Mouse (Mus musculus): ENCODE measurements around the gene Hs2st1. TPM values are rescaled to one million over a fixed set of nuclear protein-coding genes. Genes with fewer than 3 reads are reported as not detected.
A peak's percentile ranks its signal among the peaks of the same experiment; 100 is the strongest.

The Hs2st1 gene
- polyA plus RNA-seq (2014; fragmentation: Nextera tagmentation; extraction: Ambion mirVana), result 13.7 and 16.9 TPM in 2 replicates

DNA sequence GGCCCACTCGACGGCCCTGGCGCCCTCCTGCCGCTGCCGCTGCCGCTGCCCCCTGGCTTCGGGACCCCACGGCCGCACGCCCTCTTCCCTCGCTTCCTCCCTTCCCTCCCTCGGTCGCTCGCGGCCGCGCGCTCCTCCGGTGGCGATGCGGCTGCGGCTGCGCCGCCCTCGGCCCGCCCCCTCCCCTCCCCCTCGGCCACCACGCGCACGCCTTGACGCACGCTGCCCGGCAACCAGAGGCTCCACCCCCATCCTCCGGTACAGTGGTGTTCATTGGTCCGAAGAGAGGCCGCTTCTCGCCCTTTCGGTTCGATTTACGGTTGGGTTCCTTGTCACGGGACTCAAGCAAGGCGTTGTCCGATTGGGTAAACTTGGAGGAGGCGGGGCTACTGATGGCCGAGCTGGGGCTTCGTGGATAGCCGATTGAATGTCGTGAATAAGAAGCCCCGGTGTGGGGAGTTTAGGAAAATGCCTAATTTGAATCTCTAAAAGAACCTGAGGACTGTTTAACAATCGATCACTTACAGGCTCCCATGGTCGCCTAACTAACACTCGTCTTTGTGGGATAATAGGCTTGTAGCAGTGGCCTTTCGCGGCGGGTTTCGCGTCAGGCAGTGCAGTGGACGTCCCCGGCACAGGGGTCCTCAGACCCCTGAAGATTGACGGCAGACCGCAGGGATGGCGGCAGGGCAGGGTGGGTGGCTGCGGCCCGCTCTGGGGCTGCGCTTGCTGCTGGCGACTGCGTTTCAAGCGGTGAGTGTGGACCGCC lies at the start of gene Hs2st1, which contains the start of gene Selenof:
Hs2st1 (minus strand) TSS at position 135 of the 769 bp plus-strand sequence.
Selenof (plus strand) TSS at position 258 of the 769 bp plus-strand sequence.
- peak; percentile 98 for ATAC-seq (ENCODE audit: low FRiP score, low TSS enrichment)
- under 1% methylated on average over 51 of the region's 69 CpGs for WGBS
- Histone ChIP-seq H3K27me3 (ENCODE audit: control insufficient read depth, insufficient read depth, low read length) (no peaks in the 10 kb centered on the region), H3K4me1 (ENCODE audit: control insufficient read depth, insufficient read depth, low read length) (peaks cover 19% of the 10 kb centered on the region), H3K4me2 (replicated peaks; ENCODE audit: low read depth, low read length) (peak within 1 kb of the TSS; percentile 93), H3K9ac (ENCODE audit: low read depth, low read length) (peak within 1 kb of the TSS; percentile 91), H3K27ac (ENCODE audit: low read depth, low read length) (peak within 1 kb of the TSS; percentile 79), H3K4me3 (ENCODE audit: low read length) (peak within 1 kb of the TSS; percentile 79), H3K36me3 (ENCODE audit: control insufficient read depth, insufficient read depth, low read length) (peaks cover 23% of the 10 kb centered on the region; the same call in 1 of the 2 replicates), H3K9me3 (ENCODE audit: control insufficient read depth, low read length) (no peaks in the 10 kb centered on the region)

DNA sequence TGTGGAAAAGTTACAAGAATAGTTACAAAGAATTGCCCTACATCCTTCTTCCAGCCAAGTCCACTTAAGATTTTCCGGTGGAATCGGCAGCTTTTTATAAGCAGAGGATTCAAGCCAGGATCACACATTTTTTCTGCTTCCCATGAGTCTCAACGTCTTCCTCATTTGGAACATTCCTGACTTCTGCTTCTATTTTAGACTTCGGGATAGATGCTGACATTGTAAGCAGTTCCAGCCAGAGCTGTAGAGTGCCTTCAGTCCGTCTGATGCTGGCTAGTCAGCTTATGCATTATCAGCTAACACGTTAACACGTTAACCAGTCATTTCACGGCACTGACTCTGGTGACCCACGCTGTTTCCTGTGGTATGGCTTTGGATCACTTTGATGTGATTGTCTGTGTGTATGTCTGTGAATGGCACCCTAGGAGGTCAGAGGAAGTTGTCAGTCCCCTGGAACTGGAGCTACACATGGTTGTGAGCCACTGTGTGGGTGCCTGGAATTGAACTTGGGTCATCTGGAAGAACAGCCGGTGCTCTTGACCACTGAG lies 47.7 kb upstream of the Hs2st1 start:
- H3K9ac ChIP-seq (ENCODE audit: low read depth, low read length), result no peak overlapping the region
- no peak overlapping the region for H3K4me3 ChIP-seq (ENCODE audit: low read length)
- peaks cover 9% of the 10 kb centered on the region; the same call in 1 of the 2 replicates for H3K4me1 ChIP-seq (ENCODE audit: control insufficient read depth, insufficient read depth, low read length)
- 82% methylated on average over 10 of the region's 10 CpGs for WGBS
- H3K4me2 ChIP-seq (replicated peaks; ENCODE audit: low read depth, low read length), result no peak overlapping the region
- H3K9me3 ChIP-seq (ENCODE audit: control insufficient read depth, low read length), result peaks cover 6% of the 10 kb centered on the region
- H3K27me3 ChIP-seq (ENCODE audit: control insufficient read depth, insufficient read depth, low read length), result no peaks in the 10 kb centered on the region
- no peaks in the 10 kb centered on the region for H3K36me3 ChIP-seq (ENCODE audit: control insufficient read depth, insufficient read depth, low read length)
- no peak for ATAC-seq (ENCODE audit: low FRiP score, low TSS enrichment)
- H3K27ac ChIP-seq (ENCODE audit: low read depth, low read length), result no peak overlapping the region

DNA sequence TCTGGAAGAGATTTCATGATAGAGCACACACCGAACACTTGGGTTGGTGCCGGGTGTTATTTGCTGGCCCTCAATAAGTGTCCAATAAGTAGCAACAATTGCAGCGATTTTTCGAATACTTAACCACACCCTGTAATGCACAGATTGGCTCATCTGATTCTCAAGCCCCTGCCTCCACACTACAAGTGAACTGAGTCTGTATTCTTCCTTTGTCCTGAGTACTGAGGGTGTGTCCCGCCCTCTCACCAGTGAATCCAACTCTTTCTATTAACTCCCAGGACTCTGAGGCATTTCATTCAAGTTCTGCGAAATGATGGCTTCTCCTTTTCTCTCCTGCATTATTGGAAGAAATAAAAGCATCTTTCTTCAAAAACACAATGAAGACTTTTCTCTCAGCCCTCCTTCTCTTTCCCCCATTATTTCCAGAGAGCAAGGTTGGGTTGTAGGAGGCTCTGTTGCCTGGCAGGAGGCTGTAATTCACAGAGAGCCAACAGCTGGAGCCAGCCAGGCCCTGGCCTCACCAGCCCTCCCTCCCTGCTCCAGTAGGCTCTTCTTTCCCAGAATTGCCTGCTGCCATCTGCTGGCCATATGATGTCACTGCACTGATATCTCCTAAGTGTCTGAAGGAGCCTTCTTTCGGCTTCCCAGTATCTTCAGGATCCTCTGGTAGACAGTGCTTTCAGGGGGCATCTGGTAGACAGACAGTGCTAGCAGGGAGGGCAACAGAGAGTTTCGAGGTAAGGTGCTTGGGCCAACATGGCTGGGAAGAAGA lies 46.9 kb upstream of the Hs2st1 start:
- peak; percentile 88 for ATAC-seq (ENCODE audit: low FRiP score, low TSS enrichment)
- Histone ChIP-seq H3K4me1 (ENCODE audit: control insufficient read depth, insufficient read depth, low read length) (peaks cover 9% of the 10 kb centered on the region; the same call in 1 of the 2 replicates), H3K27me3 (ENCODE audit: control insufficient read depth, insufficient read depth, low read length) (no peaks in the 10 kb centered on the region), H3K4me2 (replicated peaks; ENCODE audit: low read depth, low read length) (no peak overlapping the region), H3K27ac (ENCODE audit: low read depth, low read length) (no peak overlapping the region), H3K9ac (ENCODE audit: low read depth, low read length) (no peak overlapping the region), H3K36me3 (ENCODE audit: control insufficient read depth, insufficient read depth, low read length) (no peaks in the 10 kb centered on the region), H3K9me3 (ENCODE audit: control insufficient read depth, low read length) (peaks cover 4% of the 10 kb centered on the region), H3K4me3 (ENCODE audit: low read length) (no peak overlapping the region)
- WGBS, result 68% methylated on average over 8 of the region's 8 CpGs

DNA sequence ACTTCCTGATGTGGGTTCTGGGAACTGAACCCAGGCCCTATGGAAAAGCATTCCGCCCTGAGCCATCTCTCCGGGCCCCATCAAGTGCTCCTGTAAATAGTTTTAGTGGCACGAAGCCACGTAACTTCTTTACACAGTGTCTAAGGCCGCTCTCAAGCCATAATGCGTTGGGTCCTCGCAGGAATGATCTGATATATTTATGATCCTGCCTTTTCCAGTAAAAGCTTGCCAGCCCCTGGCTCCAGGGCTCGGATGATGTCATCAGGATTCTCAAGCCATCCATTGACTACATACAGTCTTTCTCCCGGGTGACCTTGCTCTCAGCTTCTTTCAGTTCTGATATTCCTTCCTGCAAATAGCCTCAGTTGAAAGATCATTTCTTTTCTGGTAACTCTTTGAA lies 45.5 kb upstream of the Hs2st1 start:
- 58% methylated on average over 9 of the region's 9 CpGs for WGBS
- Histone ChIP-seq H3K27me3 (ENCODE audit: control insufficient read depth, insufficient read depth, low read length) (no peaks in the 10 kb centered on the region), H3K9me3 (ENCODE audit: control insufficient read depth, low read length) (peaks cover 4% of the 10 kb centered on the region), H3K4me2 (replicated peaks; ENCODE audit: low read depth, low read length) (no peak overlapping the region), H3K36me3 (ENCODE audit: control insufficient read depth, insufficient read depth, low read length) (no peaks in the 10 kb centered on the region), H3K9ac (ENCODE audit: low read depth, low read length) (no peak overlapping the region), H3K4me1 (ENCODE audit: control insufficient read depth, insufficient read depth, low read length) (peaks cover 16% of the 10 kb centered on the region; the same call in 1 of the 2 replicates), H3K4me3 (ENCODE audit: low read length) (no peak overlapping the region), H3K27ac (ENCODE audit: low read depth, low read length) (no peak overlapping the region)
- peak; percentile 14; the same call in 1 of the 2 replicates for ATAC-seq (ENCODE audit: low FRiP score, low TSS enrichment)

DNA sequence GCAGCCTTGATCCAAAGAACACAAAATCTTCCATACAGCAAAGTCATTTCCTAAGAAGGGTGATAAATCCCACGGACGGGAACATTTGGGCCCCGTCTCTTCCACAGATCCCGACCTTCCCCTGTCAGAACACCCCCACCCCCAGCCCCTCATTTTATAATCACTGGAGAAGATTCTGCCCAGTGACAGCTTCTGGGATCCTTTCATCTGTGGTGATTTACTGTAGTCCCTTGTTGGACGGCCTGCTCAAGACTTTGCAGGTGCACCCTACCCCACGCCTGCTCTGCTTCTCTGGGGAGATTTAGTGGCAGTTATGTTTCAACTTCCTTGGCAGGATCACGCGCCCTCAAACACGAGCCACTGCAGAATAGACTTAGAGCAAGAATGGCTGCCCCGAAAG lies 44.7 kb upstream of the Hs2st1 start:
- 21% methylated on average over 10 of the region's 10 CpGs for WGBS
- H3K9me3 ChIP-seq (ENCODE audit: control insufficient read depth, low read length), result peaks cover 4% of the 10 kb centered on the region
- ATAC-seq (ENCODE audit: low FRiP score, low TSS enrichment), result peak; percentile 73
- H3K4me2 ChIP-seq (replicated peaks; ENCODE audit: low read depth, low read length), result no peak overlapping the region
- no peak overlapping the region for H3K9ac ChIP-seq (ENCODE audit: low read depth, low read length)
- peaks cover 16% of the 10 kb centered on the region; the same call in 1 of the 2 replicates for H3K4me1 ChIP-seq (ENCODE audit: control insufficient read depth, insufficient read depth, low read length)
- no peaks in the 10 kb centered on the region for H3K36me3 ChIP-seq (ENCODE audit: control insufficient read depth, insufficient read depth, low read length)
- no peak overlapping the region for H3K27ac ChIP-seq (ENCODE audit: low read depth, low read length)
- no peak overlapping the region for H3K4me3 ChIP-seq (ENCODE audit: low read length)
- no peaks in the 10 kb centered on the region for H3K27me3 ChIP-seq (ENCODE audit: control insufficient read depth, insufficient read depth, low read length)

DNA sequence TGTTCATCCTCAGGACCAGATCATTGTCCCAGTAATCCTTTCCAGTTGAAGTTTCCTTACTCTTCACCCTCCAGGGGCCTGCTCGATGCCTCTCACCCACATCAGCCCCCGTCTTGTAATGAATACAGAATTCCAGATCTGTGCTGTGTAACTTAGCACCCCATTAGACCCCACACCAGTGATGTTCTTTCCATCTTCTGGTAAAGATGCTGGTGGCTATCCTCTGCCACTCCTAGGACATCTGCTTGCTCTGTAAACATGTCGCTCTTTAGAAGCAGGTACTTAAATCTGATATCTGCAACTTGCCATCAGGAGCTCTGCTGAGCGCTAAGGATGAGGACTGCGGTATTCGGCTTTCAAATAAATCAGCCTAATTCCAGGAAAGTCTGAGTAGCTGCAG lies 44.3 kb upstream of the Hs2st1 start:
- H3K4me1 ChIP-seq (ENCODE audit: control insufficient read depth, insufficient read depth, low read length), result peaks cover 16% of the 10 kb centered on the region; the same call in 1 of the 2 replicates
- H3K27ac ChIP-seq (ENCODE audit: low read depth, low read length), result peak overlapping the region; percentile 51; the same call in 1 of the 2 replicates
- no peaks in the 10 kb centered on the region for H3K27me3 ChIP-seq (ENCODE audit: control insufficient read depth, insufficient read depth, low read length)
- 0 out of 2 replicates have a peak overlapping the region, but pooled peaks have one; percentile 8 for H3K4me2 ChIP-seq (replicated peaks; ENCODE audit: low read depth, low read length)
- H3K9me3 ChIP-seq (ENCODE audit: control insufficient read depth, low read length), result peaks cover 4% of the 10 kb centered on the region
- no peak overlapping the region for H3K9ac ChIP-seq (ENCODE audit: low read depth, low read length)
- peak; percentile 63 for ATAC-seq (ENCODE audit: low FRiP score, low TSS enrichment)
- WGBS, result 14% methylated on average over 6 of the region's 6 CpGs
- no peaks in the 10 kb centered on the region for H3K36me3 ChIP-seq (ENCODE audit: control insufficient read depth, insufficient read depth, low read length)
- no peak overlapping the region for H3K4me3 ChIP-seq (ENCODE audit: low read length)

DNA sequence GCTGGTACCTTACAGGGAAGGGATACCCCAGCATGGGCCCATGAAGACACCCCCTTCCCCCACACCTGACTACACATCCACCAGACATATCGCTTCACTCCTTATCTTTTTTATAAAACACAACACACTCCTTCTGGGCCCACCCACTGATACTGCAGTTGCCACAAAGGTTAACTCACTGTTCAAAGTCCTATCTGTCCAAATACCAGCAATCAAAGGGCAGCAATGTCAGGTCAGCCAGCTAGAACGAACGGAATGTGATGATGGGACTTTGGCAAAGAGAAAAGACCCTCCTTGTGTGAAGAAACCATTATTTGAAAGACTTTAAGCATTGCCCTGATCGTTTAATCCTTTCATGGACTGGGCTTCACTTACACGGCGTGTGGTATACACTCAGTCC lies 42.4 kb upstream of the Hs2st1 start:
- Histone ChIP-seq H3K9me3 (ENCODE audit: control insufficient read depth, low read length) (no peaks in the 10 kb centered on the region), H3K4me2 (replicated peaks; ENCODE audit: low read depth, low read length) (no peak overlapping the region), H3K27ac (ENCODE audit: low read depth, low read length) (no peak overlapping the region), H3K27me3 (ENCODE audit: control insufficient read depth, insufficient read depth, low read length) (no peaks in the 10 kb centered on the region), H3K9ac (ENCODE audit: low read depth, low read length) (no peak overlapping the region), H3K4me1 (ENCODE audit: control insufficient read depth, insufficient read depth, low read length) (peaks cover 16% of the 10 kb centered on the region; the same call in 1 of the 2 replicates), H3K4me3 (ENCODE audit: low read length) (no peak overlapping the region), H3K36me3 (ENCODE audit: control insufficient read depth, insufficient read depth, low read length) (no peaks in the 10 kb centered on the region)
- ATAC-seq (ENCODE audit: low FRiP score, low TSS enrichment), result no peak
- WGBS, result 75% methylated on average over 6 of the region's 6 CpGs

DNA sequence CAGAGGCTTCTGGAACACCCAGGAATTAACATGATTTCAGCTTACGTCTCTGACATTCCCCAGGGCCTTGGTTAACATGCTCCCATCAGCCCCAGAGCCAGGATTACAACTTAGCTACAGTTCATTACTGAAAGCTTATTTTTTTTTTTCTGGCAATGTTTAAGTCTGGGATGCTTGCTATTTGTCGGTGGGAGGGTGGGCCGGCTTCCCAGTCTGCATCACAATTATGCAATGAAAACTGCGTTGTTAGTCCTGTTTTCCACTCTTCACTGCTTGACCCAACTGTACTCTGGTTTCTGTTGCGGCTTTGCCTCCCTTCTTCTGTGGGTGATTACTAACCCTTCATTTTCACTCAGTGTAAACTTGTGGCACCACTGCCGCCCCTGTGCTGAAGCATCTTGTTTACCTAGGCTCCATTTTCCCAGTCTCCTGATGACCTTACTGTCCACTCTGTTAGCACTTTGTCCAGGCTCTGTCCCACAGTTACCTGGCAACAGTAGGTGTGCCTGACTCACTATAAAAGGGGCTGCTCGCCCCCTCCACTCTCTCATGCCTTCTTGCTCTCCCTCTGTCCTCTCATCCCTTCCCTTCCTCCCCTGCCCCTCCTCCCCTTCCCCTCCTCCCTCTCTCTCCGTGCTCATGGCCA lies 41.8 kb upstream of the Hs2st1 start:
- Histone ChIP-seq H3K4me1 (ENCODE audit: control insufficient read depth, insufficient read depth, low read length) (peaks cover 16% of the 10 kb centered on the region; the same call in 1 of the 2 replicates), H3K9ac (ENCODE audit: low read depth, low read length) (no peak overlapping the region), H3K36me3 (ENCODE audit: control insufficient read depth, insufficient read depth, low read length) (no peaks in the 10 kb centered on the region), H3K4me3 (ENCODE audit: low read length) (no peak overlapping the region), H3K27ac (ENCODE audit: low read depth, low read length) (no peak overlapping the region), H3K9me3 (ENCODE audit: control insufficient read depth, low read length) (no peaks in the 10 kb centered on the region), H3K27me3 (ENCODE audit: control insufficient read depth, insufficient read depth, low read length) (no peaks in the 10 kb centered on the region), H3K4me2 (replicated peaks; ENCODE audit: low read depth, low read length) (no peak overlapping the region)
- ATAC-seq (ENCODE audit: low FRiP score, low TSS enrichment), result no peak
- 48% methylated on average over 8 of the region's 8 CpGs for WGBS

All from kidney, embryonic 14.5 days (tissue).